Mouse (Mus musculus) left cerebral cortex, postnatal 25 days (tissue): ENCODE results near the gene Hnrnpk. TPM values are rescaled to one million over a fixed set of nuclear protein-coding genes. Genes with fewer than 3 reads are reported as not detected.
"Not testable (repeated sequence)": the region's sequence is repeated elsewhere in the genome, so short reads cannot be mapped to it uniquely, and the experiment has no call there.

Experiments
- DNase-seq, 2 experiments: peaks; one replicate each; pipeline ENCODE4 v3.0.0; 2022; ENCODE audit warnings: low spot score in 2 of 2, mixed read lengths in 1 of 2
- intact Hi-C: fragments of 180-260 bp; cut with DNase I; formaldehyde crosslinking; loops from one replicate; pipeline ENCODE4 v1.15.1; 2025
- total RNA-seq, 2 experiments: library from RNA; stranded (reverse); gene quantifications; 2 replicates each; pipeline ENCODE4 v1.2.3; 2021

The Hnrnpk gene
- total RNA-seq, 2 experiments from 2014 or later, result 573 to 639 TPM

GRCm38 (mm10) chr13:58397651-58398050 is 5.5 kb downstream of the Hnrnpk start:
- intact Hi-C loops, result no loop called here
- no peak for DNase-seq

- intact Hi-C loops, DNase-seq: not testable (repeated sequence)
These were observed 8.8 kb downstream of the Hnrnpk start for GRCm38 (mm10) chr13:58394392-58394791.

GRCm38 (mm10) chr13:58389324-58389951 is 13.7 kb downstream of the Hnrnpk start:
- DNase-seq, result no peak
- intact Hi-C loops, result loop anchor here (2.0 to 10.0 kb wide), 3 partner anchors 153 to 231 kb away; no protein-coding TSS in a partner anchor

DNA sequence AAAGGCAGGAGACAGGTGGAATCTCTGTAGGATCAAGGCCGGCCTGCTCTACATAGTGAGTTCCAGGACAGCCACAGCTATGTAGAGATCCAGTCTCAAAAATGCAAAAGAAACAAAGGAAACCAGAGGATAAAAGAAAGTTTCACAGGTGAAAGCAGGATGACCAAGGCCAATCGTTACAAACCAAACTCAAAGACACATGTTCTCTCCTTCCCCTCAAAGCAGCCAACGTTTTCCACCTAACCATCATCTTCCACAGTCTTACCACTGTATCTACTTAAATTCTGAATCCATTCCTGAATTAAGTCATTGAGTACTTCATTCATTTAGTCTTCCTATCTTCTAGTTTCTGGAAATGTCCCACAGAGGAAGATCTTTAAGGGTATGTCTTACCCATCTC is 14.8 kb downstream of the Hnrnpk start:
- DNase-seq, result no peak
- intact Hi-C loops, result loop anchor here (2.0 to 10.0 kb wide), 3 partner anchors 154 to 230 kb away; no protein-coding TSS in a partner anchor

- intact Hi-C loops, result loop anchor here (2.0 to 10.0 kb wide), 3 partner anchors 154 to 229 kb away; no protein-coding TSS in a partner anchor
- peak; percentile 76 to 83 for DNase-seq
These were observed 15.2 kb downstream of the Hnrnpk start for GRCm38 (mm10) chr13:58387948-58388347.

DNA sequence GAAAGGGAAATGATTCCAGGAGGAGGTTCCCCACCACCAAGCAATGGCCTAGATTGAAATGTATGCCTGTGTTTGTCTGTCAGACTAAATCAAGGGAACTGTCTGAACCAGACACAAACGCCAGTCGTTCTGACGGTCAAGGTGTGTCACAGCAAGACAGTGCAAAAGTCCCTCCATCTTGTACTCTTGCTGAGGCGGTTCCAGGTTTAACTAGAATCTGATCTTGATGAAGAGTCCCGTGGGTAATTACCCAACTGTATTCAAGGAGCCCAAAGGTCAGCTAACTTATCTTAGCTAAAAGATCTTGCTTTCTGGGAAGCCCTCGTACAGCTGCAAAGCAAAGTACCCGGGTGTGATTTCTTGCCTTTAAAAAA is 17.6 kb downstream of the Hnrnpk start:
- intact Hi-C loops, result loop anchor here (1.0 to 10.0 kb wide), 3 partner anchors 97 to 201 kb away; no protein-coding TSS in a partner anchor
- no peak for DNase-seq

DNA sequence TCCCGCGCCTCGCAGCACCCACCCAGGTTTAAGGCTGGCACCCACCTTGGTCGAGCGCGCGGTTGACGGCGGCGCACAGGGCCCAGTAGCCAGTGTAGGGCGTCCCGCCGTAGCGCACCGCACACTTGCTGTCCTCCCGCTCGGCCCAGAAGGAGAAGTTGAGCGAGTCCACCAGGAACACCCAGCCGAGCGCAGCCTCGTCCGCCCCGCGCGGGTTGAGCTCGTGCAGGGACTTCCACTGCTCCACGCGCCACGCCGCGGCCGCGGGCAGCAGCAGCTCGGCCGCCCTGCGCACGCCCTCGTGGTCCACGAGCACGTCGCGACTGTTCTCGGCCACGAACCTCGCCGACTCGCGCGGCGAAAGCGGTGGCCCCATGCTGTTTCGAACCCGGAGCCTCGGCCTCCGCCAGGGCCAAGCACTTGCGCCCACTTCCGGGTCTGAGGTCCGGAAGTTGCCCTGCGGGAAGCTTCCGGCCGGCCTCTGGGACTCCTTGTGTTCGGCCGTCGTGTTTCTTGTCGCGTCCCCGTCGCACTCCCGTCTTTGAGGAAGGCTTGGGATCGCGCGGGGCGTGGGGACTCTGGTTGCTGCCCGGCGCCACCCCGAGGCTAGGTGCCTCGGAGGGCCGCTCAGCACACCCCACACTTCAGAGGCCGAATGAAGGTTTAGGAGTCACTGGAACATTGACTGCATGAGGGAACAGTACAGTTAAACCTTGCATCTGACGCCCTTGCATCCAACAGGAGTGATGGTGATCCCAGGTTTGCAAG is 18.2 kb downstream of the Hnrnpk start, which contains the start of gene 2210016F16Rik:
Gene 2210016F16Rik (minus strand): TSS at position 447 of the 768 bp plus-strand sequence.
- intact Hi-C loops, result loop anchor here (1.0 to 10.0 kb wide), 3 partner anchors 97 to 200 kb away; no protein-coding TSS in a partner anchor
- peak; percentile 37 to 54 for DNase-seq

DNA sequence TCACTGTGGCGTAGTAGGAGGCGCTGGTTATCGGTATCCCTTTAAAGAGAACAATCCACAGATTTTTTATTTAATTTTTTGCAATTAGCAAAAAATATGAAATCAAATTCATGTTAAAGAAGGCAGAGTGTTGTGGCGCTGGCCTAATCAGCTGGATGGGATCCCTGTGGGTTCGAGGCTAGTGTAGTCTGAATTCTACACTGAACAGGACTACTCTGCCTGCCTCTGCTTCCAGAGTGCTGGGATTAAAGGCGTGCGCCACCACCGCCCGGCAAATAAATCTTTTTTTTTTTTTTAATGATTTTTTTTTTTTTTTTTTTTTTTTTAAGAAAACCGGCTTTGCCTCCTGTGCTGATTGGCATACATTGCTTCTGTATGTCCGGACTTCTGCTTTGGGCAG is 18.8 kb downstream of the Hnrnpk start:
- intact Hi-C loops, result loop anchor here (10.0 kb wide), 1 partner anchor 200 kb away; no protein-coding TSS in a partner anchor

DNA sequence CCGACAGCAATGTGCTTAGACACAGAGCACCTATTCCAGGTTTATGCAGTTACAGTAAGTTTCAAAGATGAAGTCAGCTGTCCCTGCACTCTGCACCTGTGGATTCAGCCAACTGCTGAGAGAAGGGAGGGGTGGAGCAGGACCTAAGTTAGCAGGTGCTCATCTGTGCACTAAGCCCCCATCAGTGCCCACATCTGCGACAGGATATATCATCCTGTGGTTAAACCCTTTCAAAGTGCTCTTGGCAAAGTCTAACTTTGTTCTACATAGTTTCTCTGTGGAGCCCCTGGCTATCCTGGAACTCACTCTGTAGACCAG is 30.0 kb downstream of the Hnrnpk start:
- intact Hi-C loops, result no loop called here
- DNase-seq, result no peak

More for the DNA sequence above, 18.8 kb downstream of the Hnrnpk start:
- DNase-seq, result no peak

DNA sequence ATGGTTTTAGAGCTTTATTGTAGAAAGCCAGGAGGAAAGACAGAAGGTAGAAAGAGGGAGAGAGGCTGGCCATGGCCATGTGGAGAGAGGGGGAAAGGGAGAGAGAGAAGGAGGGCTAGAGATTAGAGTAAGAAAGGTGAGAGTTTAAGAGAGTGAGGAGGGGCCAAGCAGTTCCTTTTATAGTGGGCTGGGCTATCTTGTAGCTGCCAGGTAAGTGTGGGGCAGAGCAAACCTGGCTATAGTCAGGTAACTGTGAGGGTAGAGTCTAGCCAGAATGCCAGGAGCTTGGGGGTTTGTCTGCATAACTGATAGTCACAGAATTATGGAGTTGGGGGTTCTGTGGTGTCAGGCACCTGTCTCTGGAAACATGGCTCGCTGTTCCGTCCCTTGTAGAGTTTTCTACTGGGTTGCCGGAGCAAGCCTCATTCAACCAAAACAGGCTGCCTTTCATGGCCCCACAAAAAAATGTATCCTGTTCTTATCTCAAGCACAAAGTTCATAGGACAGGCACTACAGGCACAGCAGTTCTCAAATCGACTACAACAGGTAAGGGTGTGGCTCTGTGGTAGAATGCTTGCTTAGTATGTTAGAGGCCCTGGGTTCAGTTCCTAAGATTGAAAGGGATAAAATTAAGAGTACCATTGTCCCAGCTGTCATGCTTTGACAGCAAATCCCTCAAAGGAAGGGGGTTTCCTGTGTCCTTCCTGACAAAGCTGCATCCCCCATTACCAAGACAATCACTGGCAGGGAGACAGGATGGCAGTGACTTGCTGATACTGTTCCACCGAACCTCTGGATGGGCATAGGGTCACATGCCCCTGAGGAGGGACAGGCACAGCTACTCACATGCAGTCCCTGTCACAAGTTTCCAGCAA is 30.6 kb downstream of the Hnrnpk start:
- DNase-seq, result no peak
- intact Hi-C loops, result no loop called here

- intact Hi-C loops, result no loop called here
- no peak for DNase-seq
These were observed 34.3 kb downstream of the Hnrnpk start for GRCm38 (mm10) chr13:58368835-58369234.

DNA sequence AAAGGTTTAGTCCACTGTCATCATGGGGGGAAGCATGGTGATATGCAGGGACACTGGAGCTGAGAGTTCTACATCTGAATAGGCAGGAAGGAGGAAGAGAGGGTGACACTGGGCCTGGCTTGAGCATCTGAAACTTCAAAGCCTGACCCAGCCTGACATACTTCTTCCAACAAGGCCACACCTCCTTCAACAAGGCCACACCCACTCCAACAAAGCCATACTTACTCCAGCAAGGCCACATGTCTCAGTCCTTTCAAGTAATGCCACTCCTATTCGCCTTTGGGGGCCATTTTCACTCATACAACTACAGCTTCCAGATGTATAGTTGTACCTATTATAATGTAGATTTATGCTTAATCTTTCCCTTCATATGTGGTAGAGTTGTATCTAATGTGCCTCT is 35.5 kb downstream of the Hnrnpk start:
- intact Hi-C loops, result no loop called here

GRCm38 (mm10) chr13:58366373-58366772 is 36.8 kb downstream of the Hnrnpk start:
- intact Hi-C loops, result no loop called here
- no peak for DNase-seq

More for the DNA sequence above, 35.5 kb downstream of the Hnrnpk start:
- DNase-seq, result no peak

DNA sequence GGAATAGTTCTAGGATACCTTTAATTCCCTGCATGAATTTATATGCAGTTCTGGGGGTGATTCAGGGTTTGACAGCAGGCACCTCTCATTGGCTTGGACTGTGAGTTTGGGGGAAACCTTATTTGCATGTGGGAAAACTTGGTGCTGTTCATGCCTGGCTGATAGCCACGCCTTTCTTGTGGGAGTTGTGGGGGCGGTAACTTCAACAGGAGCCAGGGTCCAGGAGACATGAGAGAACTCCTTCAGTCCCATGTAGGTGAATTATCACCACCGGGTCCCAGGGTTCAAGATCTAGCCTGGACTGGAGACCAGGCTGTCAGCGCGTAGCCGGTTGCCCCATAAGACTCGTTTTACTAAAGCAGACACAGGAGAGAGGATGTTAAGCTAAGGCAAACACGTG is 38.0 kb downstream of the Hnrnpk start:
- intact Hi-C loops, DNase-seq: not testable (repeated sequence)

DNA sequence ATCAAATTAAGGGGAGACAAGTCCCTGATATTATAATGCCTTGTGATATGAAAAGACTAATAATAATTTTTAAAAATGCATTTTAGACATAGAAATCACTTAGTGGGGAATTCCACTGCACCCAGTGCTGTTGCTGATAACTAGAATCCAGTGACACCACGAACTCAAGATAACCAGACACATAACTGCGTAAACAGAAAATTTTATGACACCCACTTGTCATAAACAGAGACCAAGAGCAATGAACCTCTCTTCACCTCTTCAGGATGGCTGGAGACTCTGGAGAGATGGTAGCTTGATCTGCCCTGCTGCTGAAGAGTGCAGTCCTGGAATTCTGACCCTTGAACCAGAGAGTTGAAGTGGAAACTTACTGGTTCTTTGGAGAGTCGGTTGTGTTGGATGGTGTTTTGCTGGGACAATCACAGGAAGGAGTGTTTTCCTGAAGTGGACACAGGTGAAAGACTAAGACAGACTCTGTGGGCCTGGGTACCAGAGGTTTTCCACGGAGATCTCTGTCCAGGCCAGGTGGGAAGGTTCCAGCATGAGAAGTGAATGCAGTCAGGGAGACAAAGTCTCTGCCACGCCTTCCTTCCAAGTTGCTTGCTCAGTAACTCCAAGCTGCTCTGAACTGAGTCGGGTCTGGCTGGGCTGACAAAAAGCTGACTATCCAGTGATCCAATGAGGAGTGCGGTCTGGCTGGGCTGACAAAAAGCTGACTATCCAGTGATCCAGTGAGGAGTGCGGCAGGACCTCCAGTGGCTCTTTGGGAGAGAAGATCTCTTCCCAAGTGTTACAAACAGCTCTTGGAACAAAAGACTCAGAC is 38.6 kb downstream of the Hnrnpk start:
- no peak for DNase-seq
- intact Hi-C loops, result no loop called here

GRCm38 (mm10) chr13:58359304-58359653 is 43.9 kb downstream of the Hnrnpk start:
- intact Hi-C loops, result no loop called here
- DNase-seq, result no peak

DNA sequence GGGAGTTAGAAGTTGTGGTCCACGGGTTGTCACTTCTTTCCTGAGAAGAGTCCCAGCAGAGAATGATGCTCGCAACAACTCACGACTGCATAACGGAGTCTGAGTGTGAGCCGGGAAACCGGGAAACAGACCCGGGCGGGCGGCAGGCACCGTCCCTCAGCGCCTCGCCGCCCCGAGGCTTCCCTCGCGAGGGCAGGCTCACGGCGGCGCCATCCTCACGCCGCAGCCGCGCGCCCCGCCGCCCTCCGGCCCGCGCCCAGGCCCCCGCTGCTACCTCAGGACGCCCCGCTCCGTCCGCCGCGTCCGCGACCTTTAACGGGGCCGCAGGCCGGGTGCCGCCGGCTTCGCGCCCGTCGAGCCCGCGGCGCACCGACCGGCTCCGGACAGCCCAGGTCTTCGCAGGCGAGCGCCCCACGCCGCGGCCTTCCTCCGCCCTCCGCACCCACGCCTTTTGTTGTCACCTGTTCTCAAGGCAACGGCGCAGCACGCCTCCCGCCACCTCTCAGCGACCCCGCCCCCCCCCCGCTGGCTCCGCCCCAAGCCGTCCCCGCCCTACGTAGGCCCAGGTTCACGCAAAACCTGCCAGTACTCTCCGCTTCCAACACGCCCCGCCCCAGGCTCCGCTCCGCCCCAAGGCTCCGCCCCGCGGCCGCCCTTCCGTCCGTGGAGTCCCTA is 44.4 kb downstream of the Hnrnpk start, which contains the start of gene Kif27:
Gene Kif27 (minus strand): TSS at position 494 of the 675 bp plus-strand sequence.
- DNase-seq, result peak; percentile 49 to 50
- intact Hi-C loops, result no loop called here

- intact Hi-C loops, result no loop called here
- no peak for DNase-seq
These were observed 50.1 kb downstream of the Hnrnpk start for GRCm38 (mm10) chr13:58352996-58353395.
